Mouse (Mus musculus) stomach, embryonic 16.5 days (tissue): ENCODE measurements around the gene Txnrd2. TPM values are rescaled to one million over a fixed set of nuclear protein-coding genes. Genes with fewer than 3 reads are reported as not detected.

Source experiments
- ATAC-seq: fragments of 200-750 bp; cut with Nextera tagmentation; 2 replicates; pipeline ENCODE4 v1.8.0; 2017; ENCODE audit warnings: moderate number of reproducible peaks, moderate TSS enrichment; ENCODE audit not compliant: insufficient read depth, low FRiP score
- H3K27ac ChIP-seq: fragments of 300-500 bp; sonication (generic); 2 replicates; pipeline ENCODE4 v1.5.1; 2014; ENCODE audit warnings: low read length
- H3K27me3 ChIP-seq: fragments of 300-500 bp; sonication (generic); 2 replicates; pipeline ENCODE4 v1.6.1; 2014; ENCODE audit warnings: low read length, control low read depth, mixed read lengths; ENCODE audit not compliant: control insufficient read depth, insufficient read depth
- H3K36me3 ChIP-seq: fragments of 300-500 bp; sonication (generic); 2 replicates; pipeline ENCODE4 v1.6.1; 2014; ENCODE audit warnings: low read length; ENCODE audit not compliant: control insufficient read depth, insufficient read depth
- H3K4me1 ChIP-seq: fragments of 300-500 bp; sonication (generic); 2 replicates; pipeline ENCODE4 v1.6.1; 2014; ENCODE audit warnings: low read length, control low read depth, mixed read lengths; ENCODE audit not compliant: control insufficient read depth, insufficient read depth
- H3K4me2 ChIP-seq: fragments of 300-500 bp; sonication (generic); 2 replicates; pipeline ENCODE4 v1.6.1; 2014; ENCODE audit warnings: low read depth, low read length, mixed read lengths
- H3K4me3 ChIP-seq: fragments of 300-500 bp; sonication (generic); replicated peaks from 2 replicates; pipeline ENCODE4 v1.5.1; 2014; ENCODE audit warnings: mild to moderate bottlenecking, low read length
- H3K9ac ChIP-seq: fragments of 300-500 bp; sonication (generic); 2 replicates; pipeline ENCODE4 v1.6.1; 2014; ENCODE audit warnings: low read length
- H3K9me3 ChIP-seq: fragments of 300-500 bp; sonication (generic); replicated peaks from 2 replicates; pipeline ENCODE4 v1.6.1; 2016; ENCODE audit warnings: low read length, control low read depth; ENCODE audit not compliant: control insufficient read depth
- WGBS: fragments of 180-500 bp; shearing (Covaris S2); extraction: QIAGEN DNeasy Blood & Tissue Kit; methylation state at CpG from one replicate; pipeline ENCODE4 v1.1.7; 2014; 5-methylcytosine and 5-hydroxymethylcytosine counted together
- polyA plus RNA-seq: library from polyadenylated mRNA; unstranded; fragments of >200 nt; fragmentation: Nextera tagmentation; extraction: Ambion mirVana; gene quantifications from 2 replicates; pipeline ENCODE4 v1.2.1, GENCODE M21; 2015

Gene Txnrd2
- polyA plus RNA-seq, 1 experiment from 2014 or later: 23.7 TPM

- no peak overlapping the region for H3K4me2 ChIP-seq
- H3K27ac ChIP-seq: no peak overlapping the region
- no peak overlapping the region for H3K9ac ChIP-seq
- no peaks in the 10 kb centered on the region for H3K4me1 ChIP-seq
- no peak for ATAC-seq
- no peaks in the 10 kb centered on the region for H3K27me3 ChIP-seq
- no peaks in the 10 kb centered on the region for H3K36me3 ChIP-seq
- whole genome bisulfite sequencing: 86% methylated on average over 8 of the region's 8 CpGs
- no peaks in the 10 kb centered on the region for H3K9me3 ChIP-seq
- no peak overlapping the region for H3K4me3 ChIP-seq
Measured at GRCm38 (mm10) chr16:18523563-18524245, 97.5 kb downstream of the Txnrd2 start.

- Histone ChIP-seq H3K4me1 (no peaks in the 10 kb centered on the region), H3K27ac (no peak overlapping the region), H3K9me3 (peaks cover 3% of the 10 kb centered on the region; the same call in 1 of the 2 replicates), H3K4me3 (no peak overlapping the region), H3K9ac (no peak overlapping the region), H3K27me3 (no peaks in the 10 kb centered on the region), H3K4me2 (no peak overlapping the region), H3K36me3 (no peaks in the 10 kb centered on the region)
- 82% methylated on average over 5 of the region's 5 CpGs for WGBS
- no peak for ATAC-seq
Measured at GRCm38 (mm10) chr16:18528656-18529055, 102.5 kb downstream of the Txnrd2 start.

Other genes with a start within 250 kb of the Txnrd2 start
- not detected in 2 replicates for gene Ccdc188, start 208.5 kb upstream of the Txnrd2 start, polyA plus RNA-seq
- gene Zdhhc8, start 191.2 kb upstream of the Txnrd2 start, polyA plus RNA-seq: 5.0 and 6.9 TPM in 2 replicates
- 98.8 and 99.1 TPM in 2 replicates for gene Trmt2a, start 177.7 kb upstream of the Txnrd2 start, polyA plus RNA-seq
- 370 and 425 TPM in 2 replicates for gene Ranbp1, start 177.7 kb upstream of the Txnrd2 start, polyA plus RNA-seq
- not detected in 2 replicates for gene Gm49776, start 168.1 kb upstream of the Txnrd2 start, polyA plus RNA-seq
- gene Dgcr8, start 137.1 kb upstream of the Txnrd2 start, polyA plus RNA-seq: 23.3 and 25.9 TPM in 2 replicates
- 27.6 and 32.7 TPM in 2 replicates for gene Tango2, start 78.3 kb upstream of the Txnrd2 start, polyA plus RNA-seq
- 25.3 and 26.0 TPM in 2 replicates for gene Arvcf, start 78.2 kb upstream of the Txnrd2 start, polyA plus RNA-seq
- gene Comt, start 468 bp downstream of the Txnrd2 start, polyA plus RNA-seq: 105 and 119 TPM in 2 replicates
- 11.7 and 11.9 TPM in 2 replicates for gene Gnb1l, start 72.3 kb downstream of the Txnrd2 start, polyA plus RNA-seq
- gene Rtl10, start 72.5 kb downstream of the Txnrd2 start, polyA plus RNA-seq: 2.1 and 3.2 TPM in 2 replicates
- 0.20 and 0.84 TPM in 2 replicates for gene Tbx1, start 164.3 kb downstream of the Txnrd2 start, polyA plus RNA-seq
- 0.68 and 0.74 TPM in 2 replicates for gene Gp1bb, start 196.0 kb downstream of the Txnrd2 start, polyA plus RNA-seq
- gene Gm49601, start 200.0 kb downstream of the Txnrd2 start, polyA plus RNA-seq: 3.1 and 4.2 TPM in 2 replicates
- 26.8 and 37.7 TPM in 2 replicates for gene Sept5, start 203.6 kb downstream of the Txnrd2 start, polyA plus RNA-seq